Mouse (Mus musculus): ENCODE data around the gene Ube2j1. TPM values are rescaled to one million over a fixed set of nuclear protein-coding genes. Genes with fewer than 3 reads are reported as not detected.

Ube2j1 gene
- polyA plus RNA-seq, 1 experiment from 2014 or later: 61.6 TPM

DNA sequence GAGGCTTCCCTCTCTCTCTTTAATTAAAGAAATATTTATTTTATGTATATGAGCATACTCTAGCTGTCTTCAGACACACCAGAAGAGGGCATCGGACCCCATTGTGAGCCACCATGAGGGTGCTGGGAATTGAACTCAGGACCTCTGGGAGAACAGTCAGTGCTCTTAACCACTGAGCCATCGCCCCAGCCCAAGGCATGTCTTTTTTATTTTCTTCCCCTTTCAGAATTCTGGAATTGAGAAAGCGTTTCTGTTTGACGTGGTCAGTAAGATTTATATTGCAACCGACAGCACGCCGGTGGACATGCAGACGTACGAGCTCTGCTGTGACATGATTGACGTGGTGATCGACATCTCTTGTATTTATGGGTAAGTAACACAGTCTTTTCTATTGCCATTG, 24.4 kb upstream of the Ube2j1 start:
- H3K4me1 ChIP-seq (ENCODE audit: control insufficient read depth, insufficient read depth, low read length): no peaks in the 10 kb centered on the region
- H3K9ac ChIP-seq (replicated peaks; ENCODE audit: low read length): no peak overlapping the region
- peaks cover 40% of the 10 kb centered on the region; the same call in 1 of the 2 replicates for H3K36me3 ChIP-seq (ENCODE audit: control insufficient read depth, insufficient read depth, low read length)
- H3K27ac ChIP-seq (replicated peaks; ENCODE audit: low read depth, low read length): no peak overlapping the region
- no peak for DNase-seq
- no peaks in the 10 kb centered on the region for H3K27me3 ChIP-seq (ENCODE audit: control insufficient read depth, insufficient read depth, low read length)
- H3K4me3 ChIP-seq (replicated peaks; ENCODE audit: low read depth, low read length): no peak overlapping the region
- H3K4me2 ChIP-seq (ENCODE audit: low read length): no peak overlapping the region
- WGBS: 96% methylated on average over 11 of the region's 11 CpGs
- no peaks in the 10 kb centered on the region for H3K9me3 ChIP-seq (ENCODE audit: control insufficient read depth, low read length)
- no peak for ATAC-seq (ENCODE audit: low FRiP score, low TSS enrichment)

- 94% methylated on average over 9 of the region's 9 CpGs for whole genome bisulfite sequencing
- H3K27ac ChIP-seq (replicated peaks; ENCODE audit: low read depth, low read length): no peak overlapping the region
- H3K4me3 ChIP-seq (replicated peaks; ENCODE audit: low read depth, low read length): no peak overlapping the region
- no peak for DNase-seq
- H3K9ac ChIP-seq (replicated peaks; ENCODE audit: low read length): no peak overlapping the region
- H3K27me3 ChIP-seq (ENCODE audit: control insufficient read depth, insufficient read depth, low read length): no peaks in the 10 kb centered on the region
- no peak overlapping the region for H3K4me2 ChIP-seq (ENCODE audit: low read length)
- H3K4me1 ChIP-seq (ENCODE audit: control insufficient read depth, insufficient read depth, low read length): no peaks in the 10 kb centered on the region
- H3K36me3 ChIP-seq (ENCODE audit: control insufficient read depth, insufficient read depth, low read length): peaks cover 40% of the 10 kb centered on the region; the same call in 1 of the 2 replicates
- no peak for ATAC-seq (ENCODE audit: low FRiP score, low TSS enrichment)
- H3K9me3 ChIP-seq (ENCODE audit: control insufficient read depth, low read length): no peaks in the 10 kb centered on the region
Measured at GRCm38 (mm10) chr4:33007443-33008217, 23.6 kb upstream of the Ube2j1 start.

GRCm38 (mm10) chr4:33010078-33010477, 21.1 kb upstream of the Ube2j1 start:
- Histone ChIP-seq H3K27me3 (ENCODE audit: control insufficient read depth, insufficient read depth, low read length) (no peaks in the 10 kb centered on the region), H3K9me3 (ENCODE audit: control insufficient read depth, low read length) (no peaks in the 10 kb centered on the region), H3K27ac (replicated peaks; ENCODE audit: low read depth, low read length) (no peak overlapping the region), H3K4me3 (replicated peaks; ENCODE audit: low read depth, low read length) (no peak overlapping the region), H3K4me1 (ENCODE audit: control insufficient read depth, insufficient read depth, low read length) (no peaks in the 10 kb centered on the region), H3K9ac (replicated peaks; ENCODE audit: low read length) (no peak overlapping the region), H3K36me3 (ENCODE audit: control insufficient read depth, insufficient read depth, low read length) (peaks cover 44% of the 10 kb centered on the region), H3K4me2 (ENCODE audit: low read length) (no peak overlapping the region)
- ATAC-seq (ENCODE audit: low FRiP score, low TSS enrichment) (no peak), DNase-seq (no peak)
- 93% methylated on average over 1 of the region's 1 CpGs for WGBS

GRCm38 (mm10) chr4:33012484-33012883, 18.7 kb upstream of the Ube2j1 start:
- H3K4me3 ChIP-seq (replicated peaks; ENCODE audit: low read depth, low read length): no peak overlapping the region
- no peaks in the 10 kb centered on the region for H3K27me3 ChIP-seq (ENCODE audit: control insufficient read depth, insufficient read depth, low read length)
- DNase-seq (no peak), ATAC-seq (ENCODE audit: low FRiP score, low TSS enrichment) (no peak)
- H3K9me3 ChIP-seq (ENCODE audit: control insufficient read depth, low read length): no peaks in the 10 kb centered on the region
- H3K9ac ChIP-seq (replicated peaks; ENCODE audit: low read length): no peak overlapping the region
- 78% methylated on average over 4 of the region's 4 CpGs for WGBS
- H3K4me1 ChIP-seq (ENCODE audit: control insufficient read depth, insufficient read depth, low read length): no peaks in the 10 kb centered on the region
- no peak overlapping the region for H3K27ac ChIP-seq (replicated peaks; ENCODE audit: low read depth, low read length)
- H3K36me3 ChIP-seq (ENCODE audit: control insufficient read depth, insufficient read depth, low read length): peaks cover 30% of the 10 kb centered on the region; the same call in 1 of the 2 replicates
- no peak overlapping the region for H3K4me2 ChIP-seq (ENCODE audit: low read length)

DNA sequence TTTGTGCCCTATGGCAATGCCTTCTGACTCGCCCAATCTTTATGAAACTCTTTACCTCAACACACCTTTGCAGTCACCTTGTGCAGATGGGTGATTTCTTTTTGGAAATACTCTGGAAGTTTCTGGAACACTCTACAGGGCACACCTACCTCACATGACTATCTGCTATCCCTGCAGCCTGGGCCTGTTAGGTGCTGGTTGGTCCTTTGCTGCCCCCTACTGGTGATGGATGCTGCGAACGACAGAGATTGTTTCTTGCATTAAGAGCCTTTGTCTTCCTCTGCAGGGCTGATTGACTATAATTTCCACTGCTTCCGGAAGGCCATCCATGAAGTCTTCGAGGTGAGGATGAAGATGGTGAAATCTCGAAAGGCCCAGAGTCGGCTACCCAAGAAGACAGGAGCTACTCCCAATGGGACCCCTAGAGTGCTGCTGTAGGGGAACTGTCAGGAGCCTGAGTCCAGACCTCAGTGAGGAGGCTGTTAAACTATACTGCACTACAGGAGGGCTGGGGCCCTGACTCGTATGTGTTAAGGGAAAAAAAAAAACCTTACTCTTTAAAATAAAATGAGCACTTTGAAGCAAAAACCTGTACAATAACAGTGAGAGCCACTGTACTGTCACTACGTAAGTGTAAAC, 12.7 kb upstream of the Ube2j1 start:
- H3K9ac ChIP-seq (replicated peaks; ENCODE audit: low read length): no peak overlapping the region
- H3K27me3 ChIP-seq (ENCODE audit: control insufficient read depth, insufficient read depth, low read length): no peaks in the 10 kb centered on the region
- H3K36me3 ChIP-seq (ENCODE audit: control insufficient read depth, insufficient read depth, low read length): peaks cover 34% of the 10 kb centered on the region
- no peaks in the 10 kb centered on the region for H3K4me1 ChIP-seq (ENCODE audit: control insufficient read depth, insufficient read depth, low read length)
- H3K4me3 ChIP-seq (replicated peaks; ENCODE audit: low read depth, low read length): no peak overlapping the region
- WGBS: 58% methylated on average over 9 of the region's 9 CpGs
- H3K27ac ChIP-seq (replicated peaks; ENCODE audit: low read depth, low read length): no peak overlapping the region
- no peaks in the 10 kb centered on the region for H3K9me3 ChIP-seq (ENCODE audit: control insufficient read depth, low read length)
- DNase-seq: peak; percentile 94
- ATAC-seq (ENCODE audit: low FRiP score, low TSS enrichment): peak; percentile 75
- no peak overlapping the region for H3K4me2 ChIP-seq (ENCODE audit: low read length)

DNA sequence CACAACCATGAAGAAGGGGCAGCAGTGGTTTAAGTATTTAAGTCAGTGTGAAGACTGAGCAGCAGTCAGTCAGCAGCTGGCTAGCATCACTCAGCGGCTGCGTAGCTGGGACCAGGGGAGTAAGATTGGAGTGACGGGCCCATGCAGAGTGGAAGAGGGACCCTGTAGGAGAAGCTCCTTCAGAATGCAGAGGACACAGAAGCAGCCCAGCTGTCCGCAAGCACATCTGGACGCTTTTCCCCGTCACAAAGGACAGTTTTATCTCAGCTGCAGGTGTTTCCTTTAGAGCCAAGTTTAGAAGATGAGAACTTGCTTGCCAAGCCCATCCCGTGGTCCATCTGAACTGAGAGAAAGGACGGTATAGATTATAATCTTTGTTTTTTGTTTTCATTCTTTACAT, 6.8 kb upstream of the Ube2j1 start:
- no peaks in the 10 kb centered on the region for H3K4me1 ChIP-seq (ENCODE audit: control insufficient read depth, insufficient read depth, low read length)
- no peak overlapping the region for H3K27ac ChIP-seq (replicated peaks; ENCODE audit: low read depth, low read length)
- H3K4me3 ChIP-seq (replicated peaks; ENCODE audit: low read depth, low read length): no peak overlapping the region
- no peak overlapping the region for H3K4me2 ChIP-seq (ENCODE audit: low read length)
- DNase-seq (no peak), ATAC-seq (ENCODE audit: low FRiP score, low TSS enrichment) (no peak)
- peaks cover 25% of the 10 kb centered on the region for H3K36me3 ChIP-seq (ENCODE audit: control insufficient read depth, insufficient read depth, low read length)
- 85% methylated on average over 8 of the region's 8 CpGs for WGBS
- no peaks in the 10 kb centered on the region for H3K9me3 ChIP-seq (ENCODE audit: control insufficient read depth, low read length)
- H3K9ac ChIP-seq (replicated peaks; ENCODE audit: low read length): no peak overlapping the region
- H3K27me3 ChIP-seq (ENCODE audit: control insufficient read depth, insufficient read depth, low read length): no peaks in the 10 kb centered on the region

GRCm38 (mm10) chr4:33029104-33029503, 2.1 kb upstream of the Ube2j1 start:
- 93% methylated on average over 7 of the region's 7 CpGs for WGBS
- H3K4me2 ChIP-seq (ENCODE audit: low read length): no peak overlapping the region

GRCm38 (mm10) chr4:33030264-33031194, 687 bp upstream of the Ube2j1 start:
- peak; percentile 77 for ATAC-seq (ENCODE audit: low FRiP score, low TSS enrichment)

More at GRCm38 (mm10) chr4:33029104-33029503, 2.1 kb upstream of the Ube2j1 start:
- H3K36me3 ChIP-seq (ENCODE audit: control insufficient read depth, insufficient read depth, low read length): peaks cover 9% of the 10 kb centered on the region; the same call in 1 of the 2 replicates
- no peaks in the 10 kb centered on the region for H3K9me3 ChIP-seq (ENCODE audit: control insufficient read depth, low read length)
- no peak overlapping the region for H3K27ac ChIP-seq (replicated peaks; ENCODE audit: low read depth, low read length)
- no peak for ATAC-seq (ENCODE audit: low FRiP score, low TSS enrichment)
- H3K4me3 ChIP-seq (replicated peaks; ENCODE audit: low read depth, low read length): no peak overlapping the region
- peaks cover 17% of the 10 kb centered on the region for H3K4me1 ChIP-seq (ENCODE audit: control insufficient read depth, insufficient read depth, low read length)
- H3K27me3 ChIP-seq (ENCODE audit: control insufficient read depth, insufficient read depth, low read length): no peaks in the 10 kb centered on the region
- DNase-seq: no peak
- no peak overlapping the region for H3K9ac ChIP-seq (replicated peaks; ENCODE audit: low read length)

More at GRCm38 (mm10) chr4:33030264-33031194, 687 bp upstream of the Ube2j1 start:
- Histone ChIP-seq H3K4me2 (ENCODE audit: low read length) (peak overlapping the region; percentile 62), H3K9ac (replicated peaks; ENCODE audit: low read length) (peak overlapping the region; percentile 94), H3K27ac (replicated peaks; ENCODE audit: low read depth, low read length) (peak overlapping the region; percentile 98), H3K9me3 (ENCODE audit: control insufficient read depth, low read length) (no peaks in the 10 kb centered on the region; the same call in 1 of the 2 replicates), H3K4me3 (replicated peaks; ENCODE audit: low read depth, low read length) (peak overlapping the region; percentile 80), H3K27me3 (ENCODE audit: control insufficient read depth, insufficient read depth, low read length) (no peaks in the 10 kb centered on the region), H3K4me1 (ENCODE audit: control insufficient read depth, insufficient read depth, low read length) (peaks cover 17% of the 10 kb centered on the region), H3K36me3 (ENCODE audit: control insufficient read depth, insufficient read depth, low read length) (peaks cover 6% of the 10 kb centered on the region; the same call in 1 of the 2 replicates)
- peak; percentile 70 for DNase-seq
- WGBS: under 1% methylated on average over 55 of the region's 55 CpGs
